Mouse (Mus musculus): ENCODE results near the gene Ddx28.
"Not testable (repeated sequence)": the region's sequence is repeated elsewhere in the genome, so short reads cannot be mapped to it uniquely, and the experiment has no call there.

Ddx28 gene

GRCm38 (mm10) chr8:106016284-106016683 lies 4.6 kb upstream of the Ddx28 start:
- DNase-seq (ENCODE audit: low spot score in 2 of 2): no peak

- not testable (repeated sequence) for DNase-seq (ENCODE audit: low spot score in 2 of 2)
These were observed 521 bp upstream of the Ddx28 start for GRCm38 (mm10) chr8:106012203-106012602.

GRCm38 (mm10) chr8:106010748-106011642 lies 687 bp downstream of the Ddx28 start:
- peak; percentile 87 to 94 for DNase-seq (ENCODE audit: low spot score in 2 of 2)

- DNase-seq (ENCODE audit: low spot score in 2 of 2): not testable (repeated sequence)
These were observed 3.8 kb downstream of the Ddx28 start for GRCm38 (mm10) chr8:106007891-106008290.

- DNase-seq (ENCODE audit: low spot score in 2 of 2): no peak
These were observed 4.5 kb downstream of the Ddx28 start for GRCm38 (mm10) chr8:106007135-106007534.

- DNase-seq (ENCODE audit: low spot score in 2 of 2): no peak
These were observed 5.3 kb downstream of the Ddx28 start for GRCm38 (mm10) chr8:106006413-106006812.

- DNase-seq (ENCODE audit: low spot score in 2 of 2): no peak
These were observed 5.8 kb downstream of the Ddx28 start, which contains the start of gene Dpep2nb for GRCm38 (mm10) chr8:106005875-106006274. Gene Dpep2nb (minus strand): TSS chr8:106005975.

GRCm38 (mm10) chr8:106004538-106005207 lies 7.0 kb downstream of the Ddx28 start:
- no peak for DNase-seq (ENCODE audit: low spot score in 2 of 2)

- DNase-seq (ENCODE audit: low spot score in 2 of 2): no peak
These were observed 9.8 kb downstream of the Ddx28 start for GRCm38 (mm10) chr8:106001908-106002307.

GRCm38 (mm10) chr8:105998971-105999370 lies 12.7 kb downstream of the Ddx28 start:
- DNase-seq (ENCODE audit: low spot score in 2 of 2): no peak

GRCm38 (mm10) chr8:105996359-105996758 lies 15.3 kb downstream of the Ddx28 start:
- DNase-seq (ENCODE audit: low spot score in 2 of 2): peak in 1 of 2 experiments; percentile 65

GRCm38 (mm10) chr8:105993226-105993625 lies 18.5 kb downstream of the Ddx28 start:
- no peak for DNase-seq (ENCODE audit: low spot score in 2 of 2)

- peak; percentile 68 to 82 for DNase-seq (ENCODE audit: low spot score in 2 of 2)
These were observed 19.2 kb downstream of the Ddx28 start for GRCm38 (mm10) chr8:105992499-105992898.

GRCm38 (mm10) chr8:105991546-105991945 lies 20.1 kb downstream of the Ddx28 start:
- no peak for DNase-seq (ENCODE audit: low spot score in 2 of 2)

GRCm38 (mm10) chr8:105990856-105991387 lies 20.8 kb downstream of the Ddx28 start, which contains the start of gene Dus2:
Gene Dus2 (plus strand): TSS chr8:105991337.
- peak; percentile 81 to 95 for DNase-seq (ENCODE audit: low spot score in 2 of 2)

GRCm38 (mm10) chr8:105988546-105988945 lies 23.1 kb downstream of the Ddx28 start:
- DNase-seq (ENCODE audit: low spot score in 2 of 2): no peak

- DNase-seq (ENCODE audit: low spot score in 2 of 2): not testable (repeated sequence)
These were observed 28.3 kb downstream of the Ddx28 start for GRCm38 (mm10) chr8:105983406-105983805.

GRCm38 (mm10) chr8:105981146-105981545 lies 30.5 kb downstream of the Ddx28 start:
- no peak for DNase-seq (ENCODE audit: low spot score in 2 of 2)

- DNase-seq (ENCODE audit: low spot score in 2 of 2): no peak
These were observed 32.4 kb downstream of the Ddx28 start, which contains the start of gene Dpep3 for GRCm38 (mm10) chr8:105979325-105979724. Gene Dpep3 (minus strand): TSS chr8:105979429.

GRCm38 (mm10) chr8:105975363-105975762 lies 36.3 kb downstream of the Ddx28 start:
- DNase-seq (ENCODE audit: low spot score in 2 of 2): no peak

- no peak for DNase-seq (ENCODE audit: low spot score in 2 of 2)
These were observed 40.5 kb downstream of the Ddx28 start for GRCm38 (mm10) chr8:105971019-105971720.

- DNase-seq (ENCODE audit: low spot score in 2 of 2): no peak
These were observed 42.3 kb downstream of the Ddx28 start for GRCm38 (mm10) chr8:105969367-105969766.
